ENCODE assay signal across 20 mouse cellular contexts in genomic region chr5:113293446-113293845, GRCm38 (mm10). TPM values are rescaled to one million over a fixed set of nuclear protein-coding genes. Genes with fewer than 3 reads are reported as not detected.
A peak's percentile ranks its signal among the peaks of the same experiment; 100 is the strongest.
DNase-seq lines count a peak whose midpoint lies in the region; ATAC-seq and TF ChIP-seq lines count a peak whose summit lies in the region.
"Had no signal": no experiment of that assay in that cellular context is flagged by ENCODE, and none has a peak within 500 bp of the region (broad histone marks: within the 10 kb centered on the region; RNA-seq: fewer than 3 reads in every experiment).

No protein-coding gene starts in this region.

- TF ChIP-seq CTCF in layer of hippocampus, adult 2 months (conservative IDR thresholded peaks at IDR 0.05): no peak

- intact Hi-C loops in left cerebral cortex, postnatal 4 days (cut with DNase I): no loop called here

- H3K4me3 ChIP-seq in layer of hippocampus, adult 2 months: no peak overlapping the region
- H3K4me3 ChIP-seq: embryonic facial prominence, embryonic 12.5 days; heart, embryonic 10.5 days; intestine, embryonic 15.5 days had no signal

- no peak overlapping the region for H3K27ac ChIP-seq in layer of hippocampus, adult 2 months
- H3K27ac ChIP-seq: embryonic facial prominence, embryonic 12.5 days; heart, embryonic 10.5 days; hindbrain, embryonic 14.5 days; intestine, embryonic 15.5 days had no signal

- ATAC-seq in cerebellum, adult (ENCODE audit: insufficient number of reproducible peaks, low FRiP score, low TSS enrichment): no peak
- ATAC-seq: CD4-positive, CD25-positive, alpha-beta regulatory T cell, adult 4 months; forebrain, embryonic 16.5 days; intestine, embryonic 15.5 days had no signal

- peak; percentile 75 for DNase-seq in cerebellum, adult 11-12 months
- peak; percentile 52 for DNase-seq in left cerebral cortex, postnatal 4 days
- DNase-seq in left cerebral cortex, adult 9 months (ENCODE audit: low spot score in 2 of 2): no peak
- peak; percentile 75 for DNase-seq in cerebellum, adult 9-11 months
- DNase-seq in cerebellum, postnatal 36 days: peak; percentile 59 to 63
- DNase-seq in layer of hippocampus, adult 2 months (ENCODE audit: low spot score in 2 of 2): no peak
- DNase-seq in spleen, postnatal 10 days (ENCODE audit: low spot score in 2 of 2): no peak
- DNase-seq: adrenal gland, postnatal 10 days; B cell, adult 2 months; gastrocnemius, postnatal 10 days; heart, adult 18-20 months; heart, postnatal 10 days; heart, postnatal 4 days had no signal

RNA-seq across cellular contexts. Expression of gene Sgsm1, which starts 17.1 kb away (rescaled TPM):
- 10 to 100 TPM; 67.4 to 74.9 TPM for total RNA-seq in left cerebral cortex, postnatal 4 days (2021)
- total RNA-seq in layer of hippocampus, adult 2 months (2021): 10 to 100 TPM; 80.3 to 85.4 TPM

Comparison
In these comparisons a context has a peak if more than half of its experiments do, and no peak if none do; other contexts are left out.
1. DNase-seq: peak in cerebellum, adult 11-12 months (single experiment), left cerebral cortex, postnatal 4 days (single experiment), cerebellum, adult 9-11 months (single experiment) and cerebellum, postnatal 36 days (2 of 2); none in left cerebral cortex, adult 9 months (0 of 2), layer of hippocampus, adult 2 months (0 of 2) and spleen, postnatal 10 days (0 of 2).